In the genomic region with DNA sequence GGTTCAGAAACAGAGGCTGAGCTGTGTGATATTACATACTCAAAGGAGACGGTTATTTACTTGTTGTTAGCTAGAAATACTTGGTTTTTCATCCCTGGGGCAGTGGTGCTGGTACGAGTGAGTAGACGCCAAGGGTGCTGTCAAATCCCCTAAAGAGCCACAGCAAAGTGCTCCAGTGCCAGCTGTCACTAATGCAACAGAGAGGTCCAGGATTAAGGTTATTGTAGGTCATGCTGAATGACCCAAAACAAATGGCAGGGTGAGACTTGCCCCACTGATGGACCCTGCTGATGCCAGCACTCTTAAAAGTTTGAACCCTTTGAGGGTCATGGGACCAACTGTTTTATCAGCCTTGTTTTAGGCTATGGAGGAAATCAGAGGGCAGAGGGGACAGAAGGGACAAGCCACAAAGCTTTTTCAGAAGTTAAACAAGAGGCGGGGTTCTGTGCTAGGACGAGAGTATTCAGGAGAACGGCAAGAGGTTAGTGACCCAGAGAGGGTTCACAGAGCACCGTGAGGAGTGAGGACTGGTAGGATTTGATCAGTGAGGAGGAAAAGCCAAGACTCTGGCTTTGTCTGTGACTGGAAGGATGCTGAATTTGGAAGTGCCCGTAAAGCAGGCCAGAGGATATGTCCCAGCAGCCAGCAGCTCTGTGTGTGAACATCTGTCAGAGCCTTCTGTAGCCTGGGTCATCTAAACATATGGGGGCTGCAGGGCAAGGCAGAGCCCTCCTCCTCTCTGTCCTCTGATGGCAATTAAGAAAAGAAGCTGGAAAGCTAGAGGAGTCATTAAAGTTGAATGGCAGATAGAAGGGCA, we compare ENCODE assay signal across 17 mouse cellular contexts. TPM values are rescaled to one million over a fixed set of nuclear protein-coding genes. Genes with fewer than 3 reads are reported as not detected.
A peak's percentile ranks its signal among the peaks of the same experiment; 100 is the strongest.
DNase-seq lines count a peak whose midpoint lies in the region; ATAC-seq and TF ChIP-seq lines count a peak whose summit lies in the region.
"Had no signal": no experiment of that assay in that cellular context is flagged by ENCODE, and none has a peak within 500 bp of the region (broad histone marks: within the 10 kb centered on the region; RNA-seq: fewer than 3 reads in every experiment).

No protein-coding gene starts in this region.

- H3K9ac ChIP-seq in lung, embryonic 16.5 days (ENCODE audit: low read length) = no peak overlapping the region
- no peak overlapping the region; the same call in 1 of the 2 replicates for H3K9ac ChIP-seq in forebrain, embryonic 14.5 days (ENCODE audit: low read length)
- H3K9ac ChIP-seq in midbrain, embryonic 14.5 days (replicated peaks; ENCODE audit: low read length) = 0 out of 2 replicates have a peak overlapping the region, but pooled peaks have one; percentile 1
- H3K9ac ChIP-seq: embryonic facial prominence, embryonic 13.5 days; heart, embryonic 15.5 days; limb, embryonic 12.5 days had no signal

- H3K4me1 ChIP-seq in lung, embryonic 16.5 days (replicated peaks; ENCODE audit: control insufficient read depth, insufficient read depth, low read length) = peaks cover 9% of the 10 kb centered on the region; the same call in 1 of the 2 replicates
- peaks cover 17% of the 10 kb centered on the region for H3K4me1 ChIP-seq in forebrain, embryonic 14.5 days (ENCODE audit: control insufficient read depth, insufficient read depth, low read length)
- H3K4me1 ChIP-seq in midbrain, embryonic 14.5 days (ENCODE audit: control insufficient read depth, insufficient read depth, low read length) = peaks cover 39% of the 10 kb centered on the region

- H3K9me3 ChIP-seq in lung, embryonic 16.5 days (ENCODE audit: control insufficient read depth, low read length) = no peaks in the 10 kb centered on the region
- H3K9me3 ChIP-seq in forebrain, embryonic 14.5 days (replicated peaks; ENCODE audit: control insufficient read depth, low read length) = no peaks in the 10 kb centered on the region
- no peaks in the 10 kb centered on the region for H3K9me3 ChIP-seq in midbrain, embryonic 14.5 days (ENCODE audit: control insufficient read depth, low read length)
- H3K9me3 ChIP-seq: embryonic facial prominence, embryonic 13.5 days; heart, embryonic 15.5 days; limb, embryonic 12.5 days had no signal

- peak overlapping the region; percentile 16; the same call in 1 of the 2 replicates for H3K27ac ChIP-seq in gastrocnemius, adult 2 months
- H3K27ac ChIP-seq in lung, embryonic 16.5 days (ENCODE audit: low read length) = no peak overlapping the region
- no peak overlapping the region for H3K27ac ChIP-seq in forebrain, embryonic 14.5 days (ENCODE audit: low read depth, low read length)
- peak overlapping the region; percentile 54 for H3K27ac ChIP-seq in midbrain, embryonic 14.5 days (replicated peaks; ENCODE audit: low read depth, low read length)
- H3K27ac ChIP-seq: embryonic facial prominence, embryonic 13.5 days; heart, embryonic 15.5 days; left cerebral cortex, adult 2 months; limb, embryonic 12.5 days had no signal

- no peaks in the 10 kb centered on the region for H3K27me3 ChIP-seq in lung, embryonic 16.5 days (ENCODE audit: control insufficient read depth, insufficient read depth, low read depth, low read length)
- no peaks in the 10 kb centered on the region for H3K27me3 ChIP-seq in forebrain, embryonic 14.5 days (replicated peaks; ENCODE audit: control insufficient read depth, insufficient read depth, low read length)
- H3K27me3 ChIP-seq in midbrain, embryonic 14.5 days (ENCODE audit: control insufficient read depth, insufficient read depth, low read length) = no peaks in the 10 kb centered on the region
- H3K27me3 ChIP-seq: limb, embryonic 12.5 days had no signal

- no peak overlapping the region for H3K4me2 ChIP-seq in lung, embryonic 16.5 days (ENCODE audit: low read depth, low read length)
- H3K4me2 ChIP-seq in forebrain, embryonic 14.5 days (ENCODE audit: low read length) = no peak overlapping the region
- H3K4me2 ChIP-seq in midbrain, embryonic 14.5 days (ENCODE audit: low read length) = no peak overlapping the region
- H3K4me2 ChIP-seq: embryonic facial prominence, embryonic 13.5 days; heart, embryonic 15.5 days; limb, embryonic 12.5 days had no signal

- intact Hi-C loops in gastrocnemius, adult 2 months (cut with DNase I) = no loop called here

- TF ChIP-seq CTCF in gastrocnemius, adult 2 months (IDR thresholded peaks at IDR 0.05) = no peak

- no peak for DNase-seq in gastrocnemius, adult 2 months
- DNase-seq in gastrocnemius, postnatal 4 days (ENCODE audit: low spot score in 2 of 2) = no peak
- DNase-seq in lung, postnatal 36 days = no peak
- DNase-seq in forebrain, embryonic 14.5 days (ENCODE audit: low spot score) = no peak
- DNase-seq in midbrain, embryonic 14.5 days = no peak
- DNase-seq in cerebellum, adult 9-11 months = no peak
- no peak for DNase-seq in layer of hippocampus, postnatal 10 days (ENCODE audit: low spot score in 2 of 2)
- DNase-seq: adrenal gland, adult 2 months; cerebellum, adult 2 months; right cerebral cortex, postnatal 25 days; thymus, adult 18-20 months had no signal

- ATAC-seq in lung, embryonic 16.5 days (ENCODE audit: low read depth) = 0 out of 2 replicates have a peak, but pooled peaks have one; percentile 41
- 0 out of 2 replicates have a peak, but pooled peaks have one; percentile 42 for ATAC-seq in forebrain, embryonic 14.5 days
- no peak for ATAC-seq in midbrain, embryonic 14.5 days (ENCODE audit: low FRiP score, low TSS enrichment)
- ATAC-seq: inflammation-experienced regulatory T-cells, adult 6 months had no signal

- no peaks in the 10 kb centered on the region for H3K36me3 ChIP-seq in lung, embryonic 16.5 days (ENCODE audit: control insufficient read depth, insufficient read depth, low read length)
- no peaks in the 10 kb centered on the region for H3K36me3 ChIP-seq in forebrain, embryonic 14.5 days (ENCODE audit: control insufficient read depth, insufficient read depth, low read length)
- H3K36me3 ChIP-seq in midbrain, embryonic 14.5 days (ENCODE audit: control insufficient read depth, insufficient read depth, low read length) = no peaks in the 10 kb centered on the region
- H3K36me3 ChIP-seq: embryonic facial prominence, embryonic 13.5 days; heart, embryonic 15.5 days; limb, embryonic 12.5 days had no signal

- no peak overlapping the region for H3K4me3 ChIP-seq in gastrocnemius, adult 2 months
- no peak overlapping the region for H3K4me3 ChIP-seq in lung, embryonic 16.5 days (ENCODE audit: low read length)
- H3K4me3 ChIP-seq in forebrain, embryonic 14.5 days (ENCODE audit: low read depth, low read length) = no peak overlapping the region
- no peak overlapping the region for H3K4me3 ChIP-seq in midbrain, embryonic 14.5 days (replicated peaks; ENCODE audit: low read depth, low read length)
- H3K4me3 ChIP-seq: embryonic facial prominence, embryonic 13.5 days; heart, embryonic 15.5 days; left cerebral cortex, adult 2 months; limb, embryonic 12.5 days had no signal

- 30% methylated on average over 8 of the region's 8 CpGs for WGBS in lung, embryonic 16.5 days
- WGBS in forebrain, embryonic 14.5 days = 24% methylated on average over 8 of the region's 8 CpGs
- WGBS in midbrain, embryonic 14.5 days = 13% methylated on average over 8 of the region's 8 CpGs

RNA-seq across cellular contexts. Expression of a gene that starts 13.3 kb away (rescaled TPM):
- under 1 TPM in 1 of 2 experiments, not detected in 1; 0.10 TPM for total RNA-seq in gastrocnemius, adult 2 months (2021)
- total RNA-seq in gastrocnemius, postnatal 4 days (2021) = under 1 TPM; 0.70 to 0.93 TPM
- polyA plus RNA-seq in lung, embryonic 16.5 days (2015; fragmentation: Nextera tagmentation; extraction: Ambion mirVana) = 1.3 and 1.5 TPM in 2 replicates
- not detected in 2 replicates for polyA plus RNA-seq in forebrain, embryonic 14.5 days (2014; fragmentation: Nextera tagmentation; extraction: Ambion mirVana)
- 0.26 and 0.30 TPM in 2 replicates for polyA plus RNA-seq in midbrain, embryonic 14.5 days (2014; fragmentation: Nextera tagmentation; extraction: Ambion mirVana)
- total RNA-seq in layer of hippocampus, postnatal 10 days (2021) = under 1 TPM; 0.11 to 0.13 TPM
- polyA plus RNA-seq: inflammation-experienced regulatory T-cells, adult 6 months had no signal

RNA-seq across cellular contexts. Expression of a gene that starts 26.1 kb away (rescaled TPM):
- 10 to 100 TPM; 48.5 to 55.6 TPM for total RNA-seq in gastrocnemius, adult 2 months (2021)
- total RNA-seq in gastrocnemius, postnatal 4 days (2021) = 10 to 100 TPM; 80.8 to 81.1 TPM
- 26.7 and 30.8 TPM in 2 replicates for polyA plus RNA-seq in lung, embryonic 16.5 days (2015; fragmentation: Nextera tagmentation; extraction: Ambion mirVana)
- 10.0 and 15.0 TPM in 2 replicates for polyA plus RNA-seq in forebrain, embryonic 14.5 days (2014; fragmentation: Nextera tagmentation; extraction: Ambion mirVana)
- 23.4 and 27.3 TPM in 2 replicates for polyA plus RNA-seq in midbrain, embryonic 14.5 days (2014; fragmentation: Nextera tagmentation; extraction: Ambion mirVana)
- total RNA-seq in layer of hippocampus, postnatal 10 days (2021) = 100 to 1,000 TPM; 106 to 112 TPM

Comparison
In these comparisons a context has a peak if more than half of its experiments do, and no peak if none do; other contexts are left out.
1. H3K27ac ChIP-seq: peak in gastrocnemius, adult 2 months (single experiment) and midbrain, embryonic 14.5 days (single experiment); none in lung, embryonic 16.5 days (single experiment) and forebrain, embryonic 14.5 days (single experiment).